Mouse (Mus musculus): ENCODE measurements at regions not wholly inside any gene's neighbourhood (a gene's known extent, or its start where the extent isn't known, plus 50 kb on each side); places are given as distances from the start of the nearest gene placed in this dataset.

GRCm38 (mm10) chr3:19902226-19902625 lies 54.6 kb upstream of the Cp start:
- TF ChIP-seq POLR2A (IDR thresholded peaks at IDR 0.05; ENCODE audit: low read depth, low read length): no peak
- no peak for TF ChIP-seq CTCF (conservative IDR thresholded peaks at IDR 0.05; ENCODE audit: insufficient read depth, insufficient read length, low read depth, low read length)

All from kidney, adult 2 months (tissue).